Mouse (Mus musculus): ENCODE results near the gene Ggnbp2. TPM values are rescaled to one million over a fixed set of nuclear protein-coding genes. Genes with fewer than 3 reads are reported as not detected.

The Ggnbp2 gene
- polyA plus RNA-seq, 1 experiment from 2014 or later = 56.4 TPM

- no peak overlapping the region for H3K4me3 ChIP-seq (replicated peaks; ENCODE audit: low read depth, low read length)
- H3K9ac ChIP-seq (ENCODE audit: low read depth, low read length) = no peak overlapping the region
- ATAC-seq (replicated peaks; ENCODE audit: low FRiP score, low read depth) = no peak
- no peaks in the 10 kb centered on the region for H3K27me3 ChIP-seq (ENCODE audit: insufficient read depth, low read length)
- H3K27ac ChIP-seq = no peak overlapping the region
- H3K4me1 ChIP-seq (replicated peaks; ENCODE audit: insufficient read depth, low read length) = no peaks in the 10 kb centered on the region
- WGBS = 80% methylated on average over 5 of the region's 5 CpGs
- no peaks in the 10 kb centered on the region for H3K9me3 ChIP-seq (replicated peaks; ENCODE audit: low read length)
- no peak for TF ChIP-seq CTCF (IDR thresholded peaks at IDR 0.05; ENCODE audit: low read depth)
- H3K36me3 ChIP-seq (ENCODE audit: insufficient read depth, low read length) = peaks cover 16% of the 10 kb centered on the region
- DNase-seq (ENCODE audit: low spot score) = no peak
- H3K4me2 ChIP-seq (ENCODE audit: low read length) = no peak overlapping the region
Observed at GRCm38 (mm10) chr11:84914673-84915072, 44.1 kb upstream of the Ggnbp2 start.

- ATAC-seq (replicated peaks; ENCODE audit: low FRiP score, low read depth) = no peak
- Histone ChIP-seq H3K9me3 (replicated peaks; ENCODE audit: low read length) (no peaks in the 10 kb centered on the region), H3K36me3 (ENCODE audit: insufficient read depth, low read length) (peaks cover 44% of the 10 kb centered on the region), H3K4me1 (replicated peaks; ENCODE audit: insufficient read depth, low read length) (no peaks in the 10 kb centered on the region), H3K4me2 (ENCODE audit: low read length) (no peak overlapping the region), H3K4me3 (replicated peaks; ENCODE audit: low read depth, low read length) (no peak overlapping the region), H3K9ac (ENCODE audit: low read depth, low read length) (no peak overlapping the region), H3K27me3 (ENCODE audit: insufficient read depth, low read length) (no peaks in the 10 kb centered on the region), H3K27ac (no peak overlapping the region)
- no peak for TF ChIP-seq CTCF (IDR thresholded peaks at IDR 0.05; ENCODE audit: low read depth)
- no peak for DNase-seq (ENCODE audit: low spot score)
- WGBS = 58% methylated on average over 4 of the region's 4 CpGs
Observed at GRCm38 (mm10) chr11:84910411-84910810, 39.8 kb upstream of the Ggnbp2 start.

DNA sequence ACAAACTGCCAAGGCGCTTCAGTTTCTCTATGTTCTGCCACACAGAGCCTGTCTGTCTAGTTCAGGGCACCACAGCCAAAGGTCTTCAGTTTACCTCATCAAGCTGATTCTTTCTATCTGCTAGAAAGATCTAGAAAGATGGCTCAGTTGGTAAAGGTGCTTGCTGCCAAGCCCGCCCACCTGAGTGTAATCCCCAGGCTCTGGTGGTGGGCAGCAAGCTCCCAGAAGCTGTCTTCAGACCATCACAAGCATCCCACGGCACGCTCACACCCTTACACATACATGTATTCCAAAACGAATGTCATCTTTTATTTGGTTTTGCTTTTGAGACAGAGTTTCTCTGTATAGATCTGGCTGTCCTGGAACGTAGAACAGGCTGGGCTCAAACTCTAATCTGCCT lies 37.9 kb upstream of the Ggnbp2 start:
- TF ChIP-seq CTCF (IDR thresholded peaks at IDR 0.05; ENCODE audit: low read depth) = no peak
- ATAC-seq (replicated peaks; ENCODE audit: low FRiP score, low read depth) = no peak
- H3K4me2 ChIP-seq (ENCODE audit: low read length) = no peak overlapping the region
- no peak overlapping the region for H3K9ac ChIP-seq (ENCODE audit: low read depth, low read length)
- peaks cover 52% of the 10 kb centered on the region for H3K36me3 ChIP-seq (ENCODE audit: insufficient read depth, low read length)
- no peak overlapping the region for H3K4me3 ChIP-seq (replicated peaks; ENCODE audit: low read depth, low read length)
- H3K27ac ChIP-seq = no peak overlapping the region
- no peak for DNase-seq (ENCODE audit: low spot score)
- WGBS = 95% methylated on average over 6 of the region's 6 CpGs
- H3K9me3 ChIP-seq (replicated peaks; ENCODE audit: low read length) = no peaks in the 10 kb centered on the region
- H3K4me1 ChIP-seq (replicated peaks; ENCODE audit: insufficient read depth, low read length) = no peaks in the 10 kb centered on the region
- H3K27me3 ChIP-seq (ENCODE audit: insufficient read depth, low read length) = no peaks in the 10 kb centered on the region

- ATAC-seq (replicated peaks; ENCODE audit: low FRiP score, low read depth) (no peak), DNase-seq (ENCODE audit: low spot score) (no peak)
- Histone ChIP-seq H3K9ac (ENCODE audit: low read depth, low read length) (no peak overlapping the region), H3K27me3 (ENCODE audit: insufficient read depth, low read length) (no peaks in the 10 kb centered on the region), H3K4me2 (ENCODE audit: low read length) (no peak overlapping the region), H3K4me1 (replicated peaks; ENCODE audit: insufficient read depth, low read length) (no peaks in the 10 kb centered on the region), H3K4me3 (replicated peaks; ENCODE audit: low read depth, low read length) (no peak overlapping the region), H3K27ac (no peak overlapping the region), H3K9me3 (replicated peaks; ENCODE audit: low read length) (no peaks in the 10 kb centered on the region), H3K36me3 (ENCODE audit: insufficient read depth, low read length) (peaks cover 63% of the 10 kb centered on the region)
- TF ChIP-seq CTCF (IDR thresholded peaks at IDR 0.05; ENCODE audit: low read depth) = no peak
- 69% methylated on average over 3 of the region's 3 CpGs for WGBS
Observed at GRCm38 (mm10) chr11:84907081-84907480, 36.5 kb upstream of the Ggnbp2 start.

- Histone ChIP-seq H3K27me3 (ENCODE audit: insufficient read depth, low read length) (no peaks in the 10 kb centered on the region), H3K9ac (ENCODE audit: low read depth, low read length) (no peak overlapping the region), H3K4me2 (ENCODE audit: low read length) (no peak overlapping the region), H3K27ac (no peak overlapping the region), H3K36me3 (ENCODE audit: insufficient read depth, low read length) (peaks cover 68% of the 10 kb centered on the region), H3K4me1 (replicated peaks; ENCODE audit: insufficient read depth, low read length) (no peaks in the 10 kb centered on the region), H3K9me3 (replicated peaks; ENCODE audit: low read length) (no peaks in the 10 kb centered on the region), H3K4me3 (replicated peaks; ENCODE audit: low read depth, low read length) (no peak overlapping the region)
- DNase-seq (ENCODE audit: low spot score) (no peak), ATAC-seq (replicated peaks; ENCODE audit: low FRiP score, low read depth) (no peak)
- WGBS = 86% methylated on average over 9 of the region's 9 CpGs
- no peak for TF ChIP-seq CTCF (IDR thresholded peaks at IDR 0.05; ENCODE audit: low read depth)
Observed at GRCm38 (mm10) chr11:84904597-84905144, 34.1 kb upstream of the Ggnbp2 start.

GRCm38 (mm10) chr11:84893113-84893512 lies 22.5 kb upstream of the Ggnbp2 start:
- WGBS = 89% methylated on average over 15 of the region's 15 CpGs
- TF ChIP-seq CTCF (IDR thresholded peaks at IDR 0.05; ENCODE audit: low read depth) = no peak
- Histone ChIP-seq H3K4me3 (replicated peaks; ENCODE audit: low read depth, low read length) (no peak overlapping the region), H3K36me3 (ENCODE audit: insufficient read depth, low read length) (peaks cover 44% of the 10 kb centered on the region), H3K4me2 (ENCODE audit: low read length) (no peak overlapping the region), H3K9me3 (replicated peaks; ENCODE audit: low read length) (no peaks in the 10 kb centered on the region), H3K27me3 (ENCODE audit: insufficient read depth, low read length) (no peaks in the 10 kb centered on the region), H3K9ac (ENCODE audit: low read depth, low read length) (no peak overlapping the region), H3K4me1 (replicated peaks; ENCODE audit: insufficient read depth, low read length) (no peaks in the 10 kb centered on the region), H3K27ac (no peak overlapping the region)
- ATAC-seq (replicated peaks; ENCODE audit: low FRiP score, low read depth) (no peak), DNase-seq (ENCODE audit: low spot score) (no peak)

- H3K4me2 ChIP-seq (ENCODE audit: low read length) = no peak overlapping the region
- WGBS = 96% methylated on average over 7 of the region's 7 CpGs
- DNase-seq (ENCODE audit: low spot score) = no peak
Observed at GRCm38 (mm10) chr11:84891705-84892104, 21.1 kb upstream of the Ggnbp2 start.

More at GRCm38 (mm10) chr11:84891705-84892104, 21.1 kb upstream of the Ggnbp2 start:
- Histone ChIP-seq H3K9me3 (replicated peaks; ENCODE audit: low read length) (no peaks in the 10 kb centered on the region), H3K9ac (ENCODE audit: low read depth, low read length) (no peak overlapping the region), H3K27ac (no peak overlapping the region), H3K4me3 (replicated peaks; ENCODE audit: low read depth, low read length) (no peak overlapping the region), H3K36me3 (ENCODE audit: insufficient read depth, low read length) (peaks cover 33% of the 10 kb centered on the region; the same call in 1 of the 2 replicates), H3K4me1 (replicated peaks; ENCODE audit: insufficient read depth, low read length) (no peaks in the 10 kb centered on the region), H3K27me3 (ENCODE audit: insufficient read depth, low read length) (no peaks in the 10 kb centered on the region)
- TF ChIP-seq CTCF (IDR thresholded peaks at IDR 0.05; ENCODE audit: low read depth) = no peak
- no peak for ATAC-seq (replicated peaks; ENCODE audit: low FRiP score, low read depth)
